Mouse (Mus musculus): ENCODE results near the gene Cd96. TPM values are rescaled to one million over a fixed set of nuclear protein-coding genes. Genes with fewer than 3 reads are reported as not detected.
"Not testable (repeated sequence)": the region's sequence is repeated elsewhere in the genome, so short reads cannot be mapped to it uniquely, and the experiment has no call there.

Cd96 gene
- polyA plus RNA-seq (2012; fragmentation: generic; extraction: Trizol), result not detected

GRCm38 (mm10) chr16:46120020-46120419, at the start of gene Cd96:
Cd96 (minus strand) TSS chr16:46120251.
- H3K4me2 ChIP-seq (ENCODE audit: low read depth), result peak within 1 kb of the TSS; percentile 30
- H3K79me2 ChIP-seq (ENCODE audit: control insufficient read depth, insufficient read depth), result no peaks in the 10 kb centered on the region
- H3ac ChIP-seq (ENCODE audit: control insufficient read depth, insufficient read length), result no peak within 1 kb of the TSS
- no peak within 1 kb of the TSS for H3K4me3 ChIP-seq
- H3K27me3 ChIP-seq (ENCODE audit: control insufficient read depth, insufficient read depth, insufficient read length), result no peaks in the 10 kb centered on the region
- TF ChIP-seq TCF12 (IDR thresholded peaks at IDR 0.05; ENCODE audit: insufficient read depth, poor library complexity, severe bottlenecking) (no peak), TCF3 (IDR thresholded peaks at IDR 0.05; ENCODE audit: insufficient read length, low read depth) (no peak), MAX (IDR thresholded peaks at IDR 0.05; ENCODE audit: low read depth) (no peak), POLR2AphosphoS2 (IDR thresholded peaks at IDR 0.05; ENCODE audit: insufficient read length, low read depth) (no peak)
- no peaks in the 10 kb centered on the region for H3K36me3 ChIP-seq (ENCODE audit: control insufficient read depth, insufficient read depth)

GRCm38 (mm10) chr16:46166971-46167370, 46.9 kb upstream of the Cd96 start:
- Histone ChIP-seq H3K4me3 (no peak overlapping the region), H3K36me3 (ENCODE audit: control insufficient read depth, insufficient read depth) (no peaks in the 10 kb centered on the region), H3ac (ENCODE audit: control insufficient read depth, insufficient read length) (no peak overlapping the region), H3K4me2 (ENCODE audit: low read depth) (no peak overlapping the region), H3K27me3 (ENCODE audit: control insufficient read depth, insufficient read depth, insufficient read length) (no peaks in the 10 kb centered on the region), H3K79me2 (ENCODE audit: control insufficient read depth, insufficient read depth) (no peaks in the 10 kb centered on the region)
- TF ChIP-seq POLR2AphosphoS2 (IDR thresholded peaks at IDR 0.05; ENCODE audit: insufficient read length, low read depth), result no peak
- peak in 1 of 3 experiments; percentile 36 for TF ChIP-seq MYOD1 (IDR thresholded peaks at IDR 0.05; ENCODE audit: control insufficient read depth in 1 of 3, insufficient read length in 2 of 3, low read depth in 2 of 3)
- peak in 2 of 3 experiments; percentile 3 to 33 for TF ChIP-seq MYOG (IDR thresholded peaks at IDR 0.05; ENCODE audit: control insufficient read depth in 1 of 3, insufficient read depth in 1 of 3, insufficient read length in 2 of 3, low read depth in 2 of 3)

- no peaks in the 10 kb centered on the region for H3K27me3 ChIP-seq (ENCODE audit: control insufficient read depth, insufficient read depth, insufficient read length)
- H3ac ChIP-seq (ENCODE audit: control insufficient read depth, insufficient read length), result no peak overlapping the region
- H3K36me3 ChIP-seq (ENCODE audit: control insufficient read depth, insufficient read depth), result no peaks in the 10 kb centered on the region
- H3K4me2 ChIP-seq (ENCODE audit: low read depth), result no peak overlapping the region
- no peak overlapping the region for H3K4me3 ChIP-seq
- TF ChIP-seq TCF3 (IDR thresholded peaks at IDR 0.05; ENCODE audit: insufficient read length, low read depth) (no peak), CEBPB (IDR thresholded peaks at IDR 0.05; ENCODE audit: insufficient read depth, poor library complexity, severe bottlenecking) (no peak), MYOG (IDR thresholded peaks at IDR 0.05; ENCODE audit: control insufficient read depth in 1 of 3, insufficient read depth in 1 of 3, insufficient read length in 2 of 3, low read depth in 2 of 3) (no peak), SRF (IDR thresholded peaks at IDR 0.05; ENCODE audit: control insufficient read depth, insufficient read length, low read depth) (no peak), REST (IDR thresholded peaks at IDR 0.05; ENCODE audit: insufficient read depth, insufficient read length) (no peak), MYOD1 (IDR thresholded peaks at IDR 0.05; ENCODE audit: control insufficient read depth in 1 of 3, insufficient read length in 2 of 3, low read depth in 2 of 3) (no peak), MAX (IDR thresholded peaks at IDR 0.05; ENCODE audit: low read depth) (no peak), USF1 (IDR thresholded peaks at IDR 0.05; ENCODE audit: low read depth) (no peak), POLR2A (IDR thresholded peaks at IDR 0.05; ENCODE audit: insufficient read length, low read depth) (no peak), TCF12 (IDR thresholded peaks at IDR 0.05; ENCODE audit: insufficient read depth, poor library complexity, severe bottlenecking) (no peak), E2F4 (IDR thresholded peaks at IDR 0.05; ENCODE audit: insufficient read depth) (no peak), POLR2AphosphoS2 (IDR thresholded peaks at IDR 0.05; ENCODE audit: insufficient read length, low read depth) (no peak)
- H3K79me2 ChIP-seq (ENCODE audit: control insufficient read depth, insufficient read depth), result no peaks in the 10 kb centered on the region
Observed at GRCm38 (mm10) chr16:46165305-46165704, 45.3 kb upstream of the Cd96 start.

- not testable (repeated sequence) for H3K36me3 ChIP-seq (ENCODE audit: control insufficient read depth, insufficient read depth); H3K4me3 ChIP-seq; H3K27me3 ChIP-seq (ENCODE audit: control insufficient read depth, insufficient read depth, insufficient read length); H3K4me2 ChIP-seq (ENCODE audit: low read depth); H3K79me2 ChIP-seq (ENCODE audit: control insufficient read depth, insufficient read depth); H3ac ChIP-seq (ENCODE audit: control insufficient read depth, insufficient read length)
Observed at GRCm38 (mm10) chr16:46154832-46155231, 34.8 kb upstream of the Cd96 start, which contains the start of gene Gm4737. Gm4737 (minus strand) TSS chr16:46155077.

GRCm38 (mm10) chr16:46151141-46151540, 31.1 kb upstream of the Cd96 start:
- TF ChIP-seq MAX (IDR thresholded peaks at IDR 0.05; ENCODE audit: low read depth) (no peak), POLR2AphosphoS2 (IDR thresholded peaks at IDR 0.05; ENCODE audit: insufficient read length, low read depth) (no peak), TCF12 (IDR thresholded peaks at IDR 0.05; ENCODE audit: insufficient read depth, poor library complexity, severe bottlenecking) (no peak), SRF (IDR thresholded peaks at IDR 0.05; ENCODE audit: control insufficient read depth, insufficient read length, low read depth) (no peak), USF1 (IDR thresholded peaks at IDR 0.05; ENCODE audit: low read depth) (no peak), REST (IDR thresholded peaks at IDR 0.05; ENCODE audit: insufficient read depth, insufficient read length) (no peak), MYOG (IDR thresholded peaks at IDR 0.05; ENCODE audit: control insufficient read depth in 1 of 3, insufficient read depth in 1 of 3, insufficient read length in 2 of 3, low read depth in 2 of 3) (no peak), CEBPB (IDR thresholded peaks at IDR 0.05; ENCODE audit: insufficient read depth, poor library complexity, severe bottlenecking) (no peak), E2F4 (IDR thresholded peaks at IDR 0.05; ENCODE audit: insufficient read depth) (no peak), TCF3 (IDR thresholded peaks at IDR 0.05; ENCODE audit: insufficient read length, low read depth) (no peak), MYOD1 (IDR thresholded peaks at IDR 0.05; ENCODE audit: control insufficient read depth in 1 of 3, insufficient read length in 2 of 3, low read depth in 2 of 3) (no peak), POLR2A (IDR thresholded peaks at IDR 0.05; ENCODE audit: insufficient read length, low read depth) (no peak)

More at GRCm38 (mm10) chr16:46151141-46151540, 31.1 kb upstream of the Cd96 start:
- Histone ChIP-seq H3K4me2 (ENCODE audit: low read depth) (no peak overlapping the region), H3K79me2 (ENCODE audit: control insufficient read depth, insufficient read depth) (no peaks in the 10 kb centered on the region), H3ac (ENCODE audit: control insufficient read depth, insufficient read length) (no peak overlapping the region), H3K27me3 (ENCODE audit: control insufficient read depth, insufficient read depth, insufficient read length) (no peaks in the 10 kb centered on the region), H3K36me3 (ENCODE audit: control insufficient read depth, insufficient read depth) (no peaks in the 10 kb centered on the region), H3K4me3 (no peak overlapping the region)

Data from myocyte (in vitro differentiated cells).